Mouse (Mus musculus) midbrain, embryonic 10.5 days (tissue): ENCODE results near the gene Sh3bgrl3. TPM values are rescaled to one million over a fixed set of nuclear protein-coding genes. Genes with fewer than 3 reads are reported as not detected.

Experiments
- DNase-seq: peaks from one replicate; pipeline ENCODE4 v3.0.0-alpha.2; 2017; ENCODE audit warnings: low spot score
- H3K27ac ChIP-seq: fragments of 300-500 bp; sonication (generic); replicated peaks from 2 replicates; pipeline ENCODE4 v1.5.1; 2016; ENCODE audit warnings: mild to moderate bottlenecking
- H3K27me3 ChIP-seq: fragments of 300-500 bp; sonication (generic); 2 replicates; pipeline ENCODE4 v1.6.1; 2016; ENCODE audit warnings: low read depth, mild to moderate bottlenecking; ENCODE audit not compliant: poor library complexity, severe bottlenecking
- H3K36me3 ChIP-seq: fragments of 300-500 bp; sonication (generic); 2 replicates; pipeline ENCODE4 v1.6.1; 2016; ENCODE audit warnings: mild to moderate bottlenecking, moderate library complexity
- H3K4me1 ChIP-seq: fragments of 300-500 bp; sonication (generic); 2 replicates; pipeline ENCODE4 v1.6.1; 2016
- H3K4me3 ChIP-seq: fragments of 300-500 bp; sonication (generic); 2 replicates; pipeline ENCODE4 v1.5.1; 2016; ENCODE audit warnings: mild to moderate bottlenecking, moderate library complexity
- H3K9me3 ChIP-seq: fragments of 300-500 bp; sonication (generic); replicated peaks from 2 replicates; pipeline ENCODE4 v1.6.1; 2016; ENCODE audit warnings: mild to moderate bottlenecking
- WGBS: fragments of 180-500 bp; shearing (Covaris S2); methylation state at CpG from one replicate; pipeline ENCODE4 v1.1.7; 2016; 5-methylcytosine and 5-hydroxymethylcytosine counted together
- polyA plus RNA-seq: library from polyadenylated mRNA; unstranded; fragments of >200 nt; fragmentation: Nextera tagmentation; extraction: Ambion mirVana; gene quantifications from 2 replicates; pipeline ENCODE4 v1.2.1, GENCODE M21; 2016

Sh3bgrl3 gene
- polyA plus RNA-seq, 1 experiment from 2014 or later = 302 TPM

DNA sequence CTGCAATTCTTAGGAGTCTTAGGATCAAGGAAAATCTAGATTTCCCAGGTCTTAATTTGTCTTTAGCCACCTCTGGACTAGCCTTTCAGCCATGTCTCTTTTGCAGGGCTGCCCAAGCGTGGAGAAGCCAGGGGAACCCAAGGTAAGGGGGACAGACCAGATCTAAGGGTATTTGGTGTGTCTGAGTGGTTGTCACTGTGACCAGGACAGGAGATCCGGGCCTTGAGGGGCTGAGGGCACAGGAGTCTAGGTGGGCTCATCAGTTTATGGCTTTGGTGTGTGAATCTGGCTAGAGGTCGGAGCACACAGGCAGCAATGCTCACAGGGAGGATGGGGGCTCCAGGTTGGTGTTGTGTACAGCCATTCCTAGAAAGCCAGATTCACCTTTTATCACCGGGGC lies 47.9 kb downstream of the Sh3bgrl3 start:
- peaks cover 28% of the 10 kb centered on the region for H3K4me1 ChIP-seq
- no peak for DNase-seq
- H3K9me3 ChIP-seq = no peaks in the 10 kb centered on the region
- 81% methylated on average over 4 of the region's 4 CpGs for WGBS
- peaks cover 38% of the 10 kb centered on the region for H3K27me3 ChIP-seq
- H3K36me3 ChIP-seq = no peaks in the 10 kb centered on the region
- no peak overlapping the region for H3K4me3 ChIP-seq
- no peak overlapping the region for H3K27ac ChIP-seq

DNA sequence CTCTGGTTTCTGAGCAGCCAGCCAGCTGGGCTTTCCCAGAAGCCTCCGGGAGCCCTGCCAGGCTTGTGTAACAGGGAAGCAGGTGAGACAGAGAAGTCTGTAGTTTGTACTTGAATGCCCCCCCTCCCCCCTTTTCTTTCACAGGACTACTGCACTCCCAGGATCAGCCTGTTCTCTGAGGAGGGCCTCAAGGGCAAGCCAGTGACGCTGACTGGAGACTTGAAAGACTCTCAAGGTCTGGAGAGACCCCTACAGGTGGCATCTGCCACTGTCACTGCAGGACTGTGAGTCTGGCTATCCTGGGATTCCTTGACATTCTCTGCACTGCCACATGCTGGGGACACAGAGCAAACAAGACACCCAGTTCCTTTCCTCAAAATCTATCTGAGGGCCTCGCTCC lies 49.9 kb downstream of the Sh3bgrl3 start:
- Histone ChIP-seq H3K36me3 (no peaks in the 10 kb centered on the region), H3K27ac (0 out of 2 replicates have a peak overlapping the region, but pooled peaks have one; percentile 39), H3K4me1 (peaks cover 28% of the 10 kb centered on the region), H3K27me3 (peaks cover 38% of the 10 kb centered on the region), H3K4me3 (no peak overlapping the region), H3K9me3 (no peaks in the 10 kb centered on the region)
- 29% methylated on average over 3 of the region's 3 CpGs for WGBS
- DNase-seq = peak; percentile 70

Other genes with a start within 250 kb of the Sh3bgrl3 start
- 32.4 and 34.5 TPM in 2 replicates for gene Rps6ka1, start 241.0 kb downstream of the Sh3bgrl3 start, polyA plus RNA-seq
- gene Hmgn2, start 160.1 kb downstream of the Sh3bgrl3 start, polyA plus RNA-seq = 3,615 and 3,770 TPM in 2 replicates
- gene Dhdds, start 127.9 kb downstream of the Sh3bgrl3 start, polyA plus RNA-seq = 38.8 and 41.4 TPM in 2 replicates
- 16.9 and 29.2 TPM in 2 replicates for gene Lin28a, start 109.9 kb downstream of the Sh3bgrl3 start, polyA plus RNA-seq
- not detected in 2 replicates for gene Zfp683, start 75.0 kb downstream of the Sh3bgrl3 start, polyA plus RNA-seq
- gene Crybg2, start 68.0 kb downstream of the Sh3bgrl3 start, polyA plus RNA-seq = 2.0 TPM in 2 replicates
- 5.1 TPM in 2 replicates for gene Cd52, start 33.7 kb downstream of the Sh3bgrl3 start, polyA plus RNA-seq
- 4.8 and 6.5 TPM in 2 replicates for gene Ubxn11, start 26.2 kb downstream of the Sh3bgrl3 start, polyA plus RNA-seq
- gene Cep85, start 58.3 kb upstream of the Sh3bgrl3 start, polyA plus RNA-seq = 33.7 and 35.9 TPM in 2 replicates
- gene Gm7534, start 74.2 kb upstream of the Sh3bgrl3 start, polyA plus RNA-seq = not detected in 2 replicates
- not detected in 2 replicates for gene Catsper4, start 98.6 kb upstream of the Sh3bgrl3 start, polyA plus RNA-seq
- gene Cnksr1, start 109.6 kb upstream of the Sh3bgrl3 start, polyA plus RNA-seq = 0.22 and 0.35 TPM in 2 replicates
- 0.25 and 1.0 TPM in 2 replicates for gene E130218I03Rik, start 114.9 kb upstream of the Sh3bgrl3 start, polyA plus RNA-seq
- 19.4 and 22.9 TPM in 2 replicates for gene Zfp593, start 116.8 kb upstream of the Sh3bgrl3 start, polyA plus RNA-seq
- gene Gm30191, start 118.1 kb upstream of the Sh3bgrl3 start, polyA plus RNA-seq = 0.20 TPM in 1 of 2 replicates, not detected in the other
- 5.7 and 9.5 TPM in 2 replicates for gene Grrp1, start 125.3 kb upstream of the Sh3bgrl3 start, polyA plus RNA-seq
- gene Pdik1l, start 159.1 kb upstream of the Sh3bgrl3 start, polyA plus RNA-seq = 21.6 and 23.8 TPM in 2 replicates
- gene Trim63, start 186.3 kb upstream of the Sh3bgrl3 start, polyA plus RNA-seq = 0.36 and 0.87 TPM in 2 replicates
- gene Slc30a2, start 214.4 kb upstream of the Sh3bgrl3 start, polyA plus RNA-seq = 0.10 TPM in 1 of 2 replicates, not detected in the other